Mouse (Mus musculus) kidney, adult 2 months (tissue): ENCODE measurements around the gene Rab22a.

Experiments used
- CTCF ChIP-seq: fragments of 200-500 bp; conservative IDR thresholded peaks from 2 replicates; pipeline ENCODE4 v1.5.1; 2011; ENCODE audit warnings: low read depth, mild to moderate bottlenecking, control low read depth, low read length, moderate library complexity, mixed read lengths; ENCODE audit not compliant: insufficient read depth, insufficient read length
- POLR2A ChIP-seq: fragments of 200-500 bp; IDR thresholded peaks from one replicate; pipeline ENCODE4 v1.6.1; 2011; ENCODE audit warnings: low read depth, low read length, control low read depth

DNA sequence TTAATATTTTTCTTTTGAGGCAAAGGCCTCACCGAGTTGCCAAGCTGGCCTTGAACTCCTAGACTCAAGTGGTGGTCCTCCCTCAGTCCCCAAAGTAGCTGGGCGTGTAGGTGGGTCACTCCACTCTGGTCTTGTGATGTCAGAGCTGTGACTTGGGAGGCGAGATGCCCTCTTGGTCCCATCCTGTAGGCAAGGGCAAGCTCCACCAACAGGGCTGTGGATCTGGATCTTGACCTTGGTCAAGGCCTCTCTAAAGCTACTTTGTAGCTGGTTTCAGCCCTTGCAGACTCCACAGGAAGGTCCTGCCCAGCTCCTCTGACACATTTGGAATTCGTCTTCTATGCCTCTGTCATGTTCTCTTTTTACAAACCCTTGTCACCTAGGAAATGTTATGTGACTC, 66.3 kb downstream of the Rab22a start:
- no peak for TF ChIP-seq CTCF
- no peak for TF ChIP-seq POLR2A
